Mouse (Mus musculus): Measurements from ENCODE around the gene Tmem212. TPM values are rescaled to one million over a fixed set of nuclear protein-coding genes. Genes with fewer than 3 reads are reported as not detected.

The Tmem212 gene
- polyA plus RNA-seq, 1 experiment from 2014 or later: not detected

Other genes with a start within 250 kb of the Tmem212 start
- 9.4 and 11.2 TPM in 2 replicates for gene Fndc3b, start 185.1 kb downstream of the Tmem212 start, polyA plus RNA-seq (2016; fragmentation: Nextera tagmentation; extraction: Ambion mirVana)
- 2.8 and 3.2 TPM in 2 replicates for gene Pld1, start 42.3 kb upstream of the Tmem212 start, polyA plus RNA-seq (2016; fragmentation: Nextera tagmentation; extraction: Ambion mirVana)